Mouse (Mus musculus): ENCODE data around the gene Bpifb2.

DNA sequence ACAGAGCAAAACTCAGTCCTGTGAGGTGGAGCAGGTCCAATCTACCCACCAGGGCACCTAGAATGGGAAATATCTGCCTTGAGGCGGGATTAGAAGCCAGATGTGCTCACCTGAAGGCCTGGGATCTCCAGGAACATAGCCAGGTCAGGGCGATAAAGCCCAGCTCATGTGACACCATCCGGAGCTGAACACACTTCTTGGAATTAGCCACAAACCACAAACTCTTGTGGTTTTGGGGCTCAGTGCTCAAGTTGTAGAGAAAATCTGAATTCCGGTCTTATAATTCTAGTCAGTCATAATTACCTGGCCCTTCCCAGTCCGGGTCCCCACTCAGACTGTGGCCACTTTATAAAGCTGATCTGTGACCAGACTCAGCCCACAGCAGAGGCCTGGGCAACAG, 63.0 kb downstream of the Bpifb2 start, which contains the start of gene Bpifb4:
- TF ChIP-seq CTCF (conservative IDR thresholded peaks at IDR 0.05; ENCODE audit: insufficient read depth, insufficient read length, low read depth, low read length), result no peak
- TF ChIP-seq POLR2A (IDR thresholded peaks at IDR 0.05; ENCODE audit: low read depth, low read length), result no peak
